Mouse (Mus musculus) telencephalon, adult 2 months (tissue): Measurements from ENCODE around the gene Pla1a.

Experiments used
- DNase-seq: peaks from one replicate; pipeline ENCODE4 v3.0.0-alpha.2; 2011; ENCODE audit warnings: low read depth, low spot score

Pla1a gene

DNA sequence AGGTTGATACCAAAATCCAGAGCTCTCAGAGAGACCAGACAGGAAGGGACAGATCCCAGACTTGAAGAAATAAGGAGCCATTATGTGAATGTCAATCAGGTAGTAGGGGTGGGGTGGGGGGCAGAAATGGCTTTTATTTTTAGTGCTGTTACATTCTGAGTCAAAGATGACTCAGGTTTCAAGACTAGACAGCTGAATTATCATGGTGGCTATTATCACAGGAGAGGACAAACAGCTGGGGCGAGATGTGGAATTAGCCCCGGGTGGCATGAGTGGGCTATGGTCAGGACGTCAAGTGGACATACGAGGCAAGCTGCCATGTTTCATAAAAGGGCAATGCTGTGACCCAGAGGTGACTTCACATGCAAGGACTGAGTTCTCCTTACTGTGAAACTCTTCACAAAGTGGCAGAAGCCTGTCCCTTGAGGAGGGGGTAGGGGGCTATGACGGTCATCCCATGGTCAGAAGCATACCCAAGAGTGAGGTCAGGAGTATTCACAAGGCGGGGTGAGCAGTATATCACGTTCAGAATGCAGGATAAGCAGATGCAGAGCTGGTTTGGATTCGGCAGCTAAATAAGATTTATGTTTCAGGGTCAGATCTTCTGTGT is 43.6 kb downstream of the Pla1a start:
- DNase-seq = no peak

- DNase-seq = no peak
Observed at GRCm38 (mm10) chr16:38388757-38389156, 44.2 kb downstream of the Pla1a start.

DNA sequence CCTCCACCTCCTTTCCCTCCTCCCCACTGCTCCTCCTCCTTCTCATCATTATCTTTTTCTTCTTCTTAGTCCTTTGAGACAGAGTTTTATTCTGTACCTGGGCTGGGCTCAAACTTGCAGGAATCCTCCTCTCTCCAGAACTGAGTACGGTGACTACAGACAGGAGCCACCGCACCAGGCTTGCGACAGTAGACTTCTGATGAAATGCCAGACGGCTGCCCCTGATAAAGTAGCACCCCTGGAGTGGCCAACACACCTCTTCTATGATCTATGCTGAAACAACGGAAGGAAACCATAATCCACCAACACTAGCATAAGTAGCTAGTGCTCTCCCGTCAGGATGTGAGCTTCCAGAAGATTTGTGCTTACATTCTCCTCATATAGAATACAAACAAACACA is 45.6 kb downstream of the Pla1a start:
- no peak for DNase-seq

- DNase-seq = no peak
Observed at GRCm38 (mm10) chr16:38385700-38386099, 47.2 kb downstream of the Pla1a start.

DNA sequence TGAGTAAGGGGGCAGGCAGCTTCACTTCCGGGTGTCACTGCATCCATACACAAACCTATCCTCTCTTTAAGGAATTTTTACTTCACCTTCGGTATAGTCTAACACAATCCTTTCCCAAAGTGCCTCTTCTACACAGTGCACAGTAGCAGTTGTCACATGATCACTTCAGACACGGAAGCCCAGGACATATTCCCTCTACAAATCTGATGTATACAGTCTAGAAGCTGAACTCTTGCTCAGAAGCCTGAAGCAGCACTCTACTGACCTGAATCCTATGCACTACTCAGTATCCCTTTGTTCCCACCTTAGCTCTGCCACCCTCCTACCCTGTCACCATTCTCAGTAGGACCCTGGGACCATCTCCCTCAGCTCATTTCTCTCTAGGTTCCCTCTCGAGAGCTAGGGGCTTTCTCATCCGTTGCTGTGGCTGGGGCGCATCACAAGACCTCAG is 47.7 kb downstream of the Pla1a start:
- DNase-seq = no peak

DNA sequence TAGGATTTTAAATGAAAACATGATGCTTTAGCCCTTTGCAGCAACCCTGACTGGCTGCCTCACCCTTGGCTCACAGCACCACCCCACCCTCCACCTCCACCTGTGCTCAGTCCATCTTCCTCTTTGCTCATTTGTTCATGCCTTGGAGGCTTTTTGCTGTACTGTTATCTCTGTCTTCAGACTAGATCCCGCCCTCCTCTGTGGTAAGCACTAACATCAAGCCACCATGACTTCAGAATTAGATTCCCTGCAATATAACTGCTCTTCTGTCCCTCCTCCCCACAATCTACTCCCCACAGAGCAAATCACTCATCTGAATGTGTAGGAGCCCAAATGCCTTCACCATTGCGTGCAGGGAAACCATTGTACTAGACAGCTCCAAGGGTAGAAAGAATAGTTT is 49.3 kb downstream of the Pla1a start:
- DNase-seq = no peak

DNA sequence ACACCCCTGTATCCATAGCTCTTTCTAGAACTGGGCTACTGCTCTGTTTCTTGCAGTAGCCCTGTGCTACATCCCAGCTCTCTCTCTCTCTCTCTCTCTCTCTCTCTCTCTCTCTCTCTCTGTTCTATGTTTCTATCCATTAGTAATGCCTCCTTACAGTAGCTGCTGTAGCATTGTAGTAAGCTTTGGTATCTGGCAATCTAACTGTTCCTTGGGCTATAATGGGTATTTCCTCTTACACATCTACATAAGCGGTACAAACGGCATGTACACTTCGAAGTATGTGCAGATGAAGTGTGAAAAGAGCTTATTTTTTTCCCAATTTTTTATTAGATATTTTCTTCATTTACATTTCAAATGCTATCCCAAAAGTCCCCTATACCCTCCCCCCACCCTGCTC is 53.0 kb downstream of the Pla1a start:
- DNase-seq = no peak

DNA sequence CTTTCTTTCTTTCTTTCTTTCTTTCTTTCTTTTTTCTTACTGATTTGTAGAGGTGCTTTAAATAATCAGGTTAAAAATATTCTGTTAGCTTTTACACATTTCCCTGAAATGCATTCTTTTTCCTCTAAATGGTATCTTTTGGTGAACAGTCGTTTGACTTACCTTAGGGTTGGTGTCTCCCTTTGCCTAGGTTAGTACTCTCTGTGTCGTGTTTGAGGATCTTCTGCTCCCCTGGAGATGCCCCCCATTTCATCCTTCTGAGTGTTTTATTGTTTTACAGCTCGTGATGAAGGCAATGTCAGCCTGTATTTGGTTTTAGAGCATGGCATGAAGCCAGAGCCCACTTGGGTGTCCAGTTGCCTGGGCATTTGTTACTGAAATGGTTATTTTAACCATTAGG is 53.5 kb downstream of the Pla1a start:
- no peak for DNase-seq

GRCm38 (mm10) chr16:38379088-38379487 is 53.9 kb downstream of the Pla1a start:
- DNase-seq = no peak

GRCm38 (mm10) chr16:38378591-38378990 is 54.4 kb downstream of the Pla1a start:
- DNase-seq = no peak

GRCm38 (mm10) chr16:38377546-38377945 is 55.4 kb downstream of the Pla1a start:
- DNase-seq = no peak

- no peak for DNase-seq
Observed at GRCm38 (mm10) chr16:38376841-38377249, 56.1 kb downstream of the Pla1a start.

- peak; percentile 56 for DNase-seq
Observed at GRCm38 (mm10) chr16:38376163-38376840, 56.6 kb downstream of the Pla1a start.

GRCm38 (mm10) chr16:38375182-38375581 is 57.8 kb downstream of the Pla1a start:
- no peak for DNase-seq

DNA sequence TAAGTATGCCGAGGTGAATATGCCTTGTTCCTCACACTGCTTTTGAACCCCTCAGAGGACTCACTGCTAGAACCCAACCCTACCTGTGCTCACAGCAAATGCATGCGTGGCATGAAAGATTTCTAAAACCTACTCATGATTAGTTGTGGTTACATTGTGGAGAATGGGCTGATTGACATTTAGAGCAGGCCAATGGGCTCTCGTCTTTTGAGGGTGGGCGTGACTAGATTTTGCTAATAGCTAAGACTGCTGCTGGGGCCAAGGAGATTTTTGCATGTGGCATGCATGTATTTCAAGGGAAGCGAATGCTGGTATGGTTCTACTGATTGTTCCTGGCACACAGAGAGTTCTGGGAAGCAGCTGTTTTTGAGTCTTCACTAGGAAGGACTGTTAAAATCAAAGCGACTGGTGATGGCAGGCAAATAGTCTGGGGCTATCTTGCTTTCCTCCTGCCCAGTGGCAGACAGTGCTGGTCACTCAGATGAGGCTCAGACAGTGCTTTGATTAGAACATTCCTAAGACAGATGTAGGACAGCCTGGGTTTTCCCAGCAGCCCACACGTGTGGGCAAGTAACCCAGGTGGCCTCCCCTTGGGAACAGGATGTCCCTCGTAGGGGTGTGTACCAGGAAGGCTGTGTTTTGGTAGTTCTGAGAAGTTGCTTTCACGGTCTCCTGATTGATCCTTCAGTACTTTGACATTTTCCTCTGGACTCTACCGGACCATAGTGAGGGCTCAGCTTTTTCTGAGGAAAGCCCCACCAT is 58.4 kb downstream of the Pla1a start:
- no peak for DNase-seq

DNA sequence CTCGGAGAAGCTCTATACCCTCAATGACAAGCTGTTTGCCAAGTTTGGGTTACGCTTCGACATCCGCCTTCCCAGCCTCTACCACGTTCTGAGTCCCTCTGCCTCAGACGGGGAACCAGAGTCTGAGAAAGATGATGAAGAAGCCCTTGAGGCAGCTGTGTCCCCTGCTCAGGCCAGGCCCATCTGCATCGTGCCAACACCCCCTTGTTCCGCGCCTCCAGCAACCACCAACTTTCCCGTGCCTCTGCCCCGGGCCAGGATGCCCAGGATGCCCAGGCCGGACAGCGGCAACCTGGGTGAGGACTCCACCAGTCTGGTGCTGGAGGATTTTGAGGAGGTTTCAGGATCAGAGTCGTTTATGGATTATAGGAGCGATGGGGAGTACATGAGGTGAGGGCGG is 59.0 kb downstream of the Pla1a start:
- no peak for DNase-seq

- no peak for DNase-seq
Observed at GRCm38 (mm10) chr16:38373439-38373838, 59.5 kb downstream of the Pla1a start.

- no peak for DNase-seq
Observed at GRCm38 (mm10) chr16:38372876-38373275, 60.1 kb downstream of the Pla1a start.

DNA sequence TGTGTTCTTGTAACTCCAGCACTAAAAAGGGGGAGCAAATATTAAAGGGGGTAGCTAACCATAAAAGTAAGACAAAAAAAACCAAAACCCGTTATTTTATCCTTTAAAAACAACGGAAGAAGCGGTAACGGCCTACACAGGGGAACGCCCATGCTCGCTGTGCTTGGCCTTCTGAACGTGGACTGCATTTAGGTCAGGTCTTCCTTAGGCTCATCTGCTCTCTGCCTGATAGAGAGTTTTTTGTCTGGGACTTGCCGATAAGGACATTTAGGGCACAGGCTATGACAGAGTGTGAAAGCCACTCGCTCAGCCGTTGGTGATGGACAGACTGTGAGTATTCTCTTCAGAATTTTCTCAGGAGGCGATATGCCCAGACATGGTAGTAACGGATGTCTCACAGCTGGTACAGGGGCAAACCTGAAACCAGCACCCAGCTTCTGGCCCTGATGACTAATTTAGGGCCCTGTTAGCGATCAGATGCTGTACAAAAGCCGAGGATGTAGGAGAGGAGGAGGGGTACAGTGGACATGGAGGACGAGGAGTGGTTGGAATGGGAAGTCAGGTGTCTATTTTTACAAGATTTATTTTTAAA is 61.1 kb downstream of the Pla1a start:
- DNase-seq = no peak

DNA sequence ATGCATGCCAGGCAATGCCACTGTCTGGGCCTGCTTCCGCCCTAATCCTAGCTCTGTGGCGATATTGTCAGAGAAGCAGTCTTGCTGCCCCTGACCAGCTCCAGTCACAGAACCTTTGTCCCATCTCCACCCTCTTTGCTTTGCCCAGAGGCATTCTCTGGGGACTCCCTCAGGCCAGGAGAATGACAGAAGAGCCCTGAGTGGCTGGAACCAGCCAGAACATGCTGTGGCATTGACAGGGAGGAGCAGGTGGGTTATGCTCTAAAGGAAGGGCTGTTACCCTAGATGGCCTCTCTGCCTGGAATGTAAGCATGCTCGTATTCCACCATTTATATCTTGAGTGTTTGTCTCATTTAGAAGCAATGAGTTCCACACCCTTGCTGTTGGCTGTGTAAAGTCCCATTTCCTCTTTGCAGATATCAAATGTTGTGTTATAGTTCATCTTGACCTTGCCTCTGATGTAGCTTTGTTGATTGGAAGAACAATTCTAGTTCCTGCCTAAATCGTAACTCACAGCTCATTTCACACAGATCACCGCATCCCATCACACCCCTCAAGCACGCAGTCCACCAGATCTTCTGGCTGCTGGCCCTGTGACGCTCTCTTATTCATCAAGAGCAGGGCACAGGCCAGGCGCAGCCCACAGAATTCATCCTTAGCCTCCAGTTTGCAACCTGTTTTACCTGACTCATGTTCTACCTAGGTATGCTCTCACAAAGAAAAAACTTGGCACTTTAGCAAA is 62.1 kb downstream of the Pla1a start:
- DNase-seq = no peak

GRCm38 (mm10) chr16:38369992-38370484 is 62.9 kb downstream of the Pla1a start:
- no peak for DNase-seq

DNA sequence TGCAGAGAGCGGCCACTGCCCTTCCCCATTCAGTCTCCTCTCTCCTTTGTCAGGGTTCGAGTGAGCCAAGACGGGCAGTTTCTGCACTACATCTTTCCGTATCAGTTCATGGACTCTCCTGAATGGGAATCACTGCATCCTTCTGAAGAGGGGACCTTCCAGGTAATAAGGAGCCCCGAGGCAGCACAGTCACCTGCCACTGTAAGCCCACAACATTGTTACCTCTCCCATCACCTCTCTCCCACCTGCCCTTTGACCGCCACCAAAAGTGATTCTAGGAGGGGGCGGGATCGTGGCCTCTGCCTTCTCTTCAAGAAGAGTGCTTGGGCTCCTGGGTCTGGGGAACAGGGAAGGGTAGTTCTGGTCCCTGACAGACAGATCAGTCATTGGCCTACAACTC is 63.5 kb downstream of the Pla1a start:
- no peak for DNase-seq
